Mouse (Mus musculus) ES-E14 (cell line): ENCODE measurements at regions not wholly inside any gene's neighbourhood (a gene's known extent, or its start where the extent isn't known, plus 50 kb on each side); places are given as distances from the start of the nearest gene placed in this dataset.

Experiments
- CHD2 ChIP-seq: IDR thresholded peaks from 2 replicates; pipeline ENCODE4 v1.6.1; 2014; ENCODE audit warnings: mild to moderate bottlenecking, low read depth, low read length, inconsistent platforms
- HCFC1 ChIP-seq: IDR thresholded peaks from 2 replicates; pipeline ENCODE4 v1.6.1; 2012; ENCODE audit warnings: low read length, inconsistent platforms, borderline replicate concordance; ENCODE audit not compliant: insufficient read depth
- MAFK ChIP-seq: IDR thresholded peaks from 2 replicates; pipeline ENCODE4 v1.6.1; 2014; ENCODE audit warnings: mild to moderate bottlenecking, low read depth, low read length, inconsistent platforms; ENCODE audit not compliant: insufficient read depth
- ZC3H11A ChIP-seq: IDR thresholded peaks from 2 replicates; pipeline ENCODE4 v1.6.1; 2012; ENCODE audit warnings: low read depth, mild to moderate bottlenecking, inconsistent platforms, low read length, borderline replicate concordance
- ZNF384 ChIP-seq: IDR thresholded peaks from 2 replicates; pipeline ENCODE4 v1.6.1; 2012; ENCODE audit warnings: low read depth, low read length, inconsistent platforms

DNA sequence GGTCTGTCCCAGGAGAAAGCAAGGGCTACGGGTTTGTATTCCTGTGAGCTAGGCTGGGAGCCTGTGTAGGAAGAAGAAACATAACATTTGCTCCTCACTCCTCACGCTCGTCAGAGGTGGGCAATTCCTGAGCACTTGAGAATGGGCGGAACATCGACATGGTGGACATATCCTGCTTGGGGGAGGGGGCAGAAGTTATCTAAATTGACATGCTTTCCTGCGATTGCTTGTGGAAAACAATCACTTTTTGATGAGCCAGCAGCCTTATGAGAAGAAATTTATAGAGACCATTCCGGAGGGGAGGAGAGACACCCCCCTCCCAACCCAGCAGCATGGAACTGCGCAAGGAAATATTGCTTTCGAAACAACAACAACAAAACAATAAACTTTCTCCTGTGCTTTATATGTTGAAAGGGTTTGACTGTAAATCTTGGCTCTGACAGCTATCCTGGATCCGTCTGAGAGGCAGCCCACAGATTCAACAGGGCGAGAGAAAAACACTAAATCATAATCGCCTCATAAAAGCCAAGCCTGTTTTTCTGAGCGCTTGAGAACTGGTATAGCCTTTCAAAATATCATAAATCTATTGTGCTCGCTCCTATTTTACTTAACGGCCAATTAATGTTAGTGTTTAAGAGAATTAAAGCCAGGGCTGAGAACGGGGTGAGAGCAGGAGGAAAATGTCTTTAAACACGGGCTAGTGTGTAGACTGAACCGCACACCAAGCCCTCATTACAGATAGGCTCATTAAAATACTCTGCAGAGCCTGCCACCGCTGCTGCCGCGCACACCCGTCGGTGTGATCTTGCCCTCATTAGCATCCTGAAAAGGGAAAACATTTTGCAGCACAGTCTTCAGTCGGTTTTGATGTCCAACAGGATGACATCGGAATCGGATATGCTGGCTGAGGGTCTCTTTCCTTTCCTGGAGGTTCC lies 242.0 kb downstream of the Cd83 start:
- no peak for TF ChIP-seq CHD2
- no peak for TF ChIP-seq ZC3H11A
- TF ChIP-seq ZNF384: no peak
- no peak for TF ChIP-seq HCFC1
- no peak for TF ChIP-seq MAFK
